Comparison of ENCODE assay signal across 23 mouse cellular contexts in genomic region chr5:99277536-99277935, GRCm38 (mm10).
DNase-seq lines count a peak whose midpoint lies in the region; ATAC-seq and TF ChIP-seq lines count a peak whose summit lies in the region.
"Had no signal": no experiment of that assay in that cellular context is flagged by ENCODE, and none has a peak within 500 bp of the region (broad histone marks: within the 10 kb centered on the region; RNA-seq: fewer than 3 reads in every experiment).

No protein-coding gene starts in this region.

- WGBS in forebrain, embryonic 14.5 days = 58% methylated on average over 9 of the region's 9 CpGs
- WGBS in forebrain, embryonic 11.5 days = 87% methylated on average over 9 of the region's 9 CpGs
- 76% methylated on average over 9 of the region's 9 CpGs for WGBS in intestine, postnatal 0 days
- whole genome bisulfite sequencing in intestine, embryonic 16.5 days = 80% methylated on average over 9 of the region's 9 CpGs

- peak; percentile 11 for ATAC-seq in forebrain, embryonic 14.5 days
- no peak for ATAC-seq in forebrain, embryonic 11.5 days (replicated peaks; ENCODE audit: low FRiP score)
- ATAC-seq in intestine, postnatal 0 days = no peak
- ATAC-seq in intestine, embryonic 16.5 days = no peak
- ATAC-seq: activated CD4-positive, CD25-positive, alpha-beta regulatory T cell, adult 4 months had no signal

- no peaks in the 10 kb centered on the region for H3K9me3 ChIP-seq in forebrain, embryonic 14.5 days (replicated peaks; ENCODE audit: control insufficient read depth, low read length)
- H3K9me3 ChIP-seq in forebrain, embryonic 11.5 days (ENCODE audit: control insufficient read depth, low read length) = no peaks in the 10 kb centered on the region
- no peaks in the 10 kb centered on the region for H3K9me3 ChIP-seq in intestine, postnatal 0 days (ENCODE audit: control insufficient read depth)
- no peaks in the 10 kb centered on the region for H3K9me3 ChIP-seq in intestine, embryonic 16.5 days (ENCODE audit: control insufficient read depth, low read length)
- H3K9me3 ChIP-seq: embryonic facial prominence, embryonic 12.5 days; embryonic facial prominence, embryonic 15.5 days; heart, embryonic 10.5 days; heart, embryonic 13.5 days; hindbrain, embryonic 15.5 days had no signal

- no peak for TF ChIP-seq CTCF in intestine, postnatal 0 days (IDR thresholded peaks at IDR 0.05; ENCODE audit: low read depth)

- peaks cover 41% of the 10 kb centered on the region for H3K4me1 ChIP-seq in forebrain, embryonic 14.5 days (ENCODE audit: control insufficient read depth, insufficient read depth, low read length)
- peaks cover 2% of the 10 kb centered on the region; the same call in 1 of the 2 replicates for H3K4me1 ChIP-seq in forebrain, embryonic 11.5 days (replicated peaks; ENCODE audit: control insufficient read depth, insufficient read depth, low read length)
- H3K4me1 ChIP-seq in intestine, postnatal 0 days (replicated peaks; ENCODE audit: control insufficient read depth, insufficient read depth, low read length) = no peaks in the 10 kb centered on the region; the same call in 1 of the 2 replicates
- H3K4me1 ChIP-seq in intestine, embryonic 16.5 days (ENCODE audit: control insufficient read depth, insufficient read depth, low read length) = peaks cover 4% of the 10 kb centered on the region; the same call in 1 of the 2 replicates
- H3K4me1 ChIP-seq: embryonic facial prominence, embryonic 15.5 days had no signal

- H3K36me3 ChIP-seq in forebrain, embryonic 14.5 days (ENCODE audit: control insufficient read depth, insufficient read depth, low read length) = no peaks in the 10 kb centered on the region
- H3K36me3 ChIP-seq in forebrain, embryonic 11.5 days (ENCODE audit: control insufficient read depth, insufficient read depth, low read length) = no peaks in the 10 kb centered on the region
- H3K36me3 ChIP-seq in intestine, postnatal 0 days (ENCODE audit: control insufficient read depth, insufficient read depth) = no peaks in the 10 kb centered on the region
- no peaks in the 10 kb centered on the region for H3K36me3 ChIP-seq in intestine, embryonic 16.5 days (ENCODE audit: control insufficient read depth, insufficient read depth, low read length)
- H3K36me3 ChIP-seq: embryonic facial prominence, embryonic 12.5 days; embryonic facial prominence, embryonic 15.5 days; heart, embryonic 10.5 days; heart, embryonic 13.5 days; hindbrain, embryonic 15.5 days had no signal

- H3K9ac ChIP-seq in forebrain, embryonic 14.5 days (ENCODE audit: low read length) = no peak overlapping the region
- H3K9ac ChIP-seq in forebrain, embryonic 11.5 days (ENCODE audit: low read length) = no peak overlapping the region
- no peak overlapping the region for H3K9ac ChIP-seq in intestine, postnatal 0 days (ENCODE audit: low read depth, low read length)
- no peak overlapping the region for H3K9ac ChIP-seq in intestine, embryonic 16.5 days (ENCODE audit: low read depth, low read length)
- H3K9ac ChIP-seq: embryonic facial prominence, embryonic 12.5 days; embryonic facial prominence, embryonic 15.5 days; heart, embryonic 13.5 days; hindbrain, embryonic 15.5 days had no signal

- H3K27me3 ChIP-seq in forebrain, embryonic 14.5 days (replicated peaks; ENCODE audit: control insufficient read depth, insufficient read depth, low read length) = no peaks in the 10 kb centered on the region
- no peaks in the 10 kb centered on the region for H3K27me3 ChIP-seq in forebrain, embryonic 11.5 days (ENCODE audit: control insufficient read depth, insufficient read depth, low read length)
- no peaks in the 10 kb centered on the region for H3K27me3 ChIP-seq in intestine, postnatal 0 days (replicated peaks; ENCODE audit: control insufficient read depth, insufficient read depth, low read length)
- H3K27me3 ChIP-seq in intestine, embryonic 16.5 days (replicated peaks; ENCODE audit: control insufficient read depth, insufficient read depth, low read length) = no peaks in the 10 kb centered on the region
- H3K27me3 ChIP-seq: embryonic facial prominence, embryonic 12.5 days; embryonic facial prominence, embryonic 15.5 days; heart, embryonic 13.5 days; hindbrain, embryonic 15.5 days had no signal

- DNase-seq in cerebellum, postnatal 10 days = peak; percentile 35 to 60
- no peak for DNase-seq in cerebellum, adult 11-12 months
- DNase-seq in forebrain, embryonic 14.5 days (ENCODE audit: low spot score) = peak; percentile 75
- no peak for DNase-seq in forebrain, embryonic 11.5 days (ENCODE audit: low spot score)
- DNase-seq: adrenal gland, adult 8-10 months; adrenal gland, postnatal 25 days; cerebellum, adult 11 months; cerebellum, adult 8-10 months; gastrocnemius, postnatal 10 days; gastrocnemius, postnatal 36 days; heart, adult 2 months; heart, postnatal 14 days; heart, postnatal 4 days; kidney, adult 18-20 months; kidney, adult 9 months had no signal

- peak overlapping the region; percentile 61; the same call in 1 of the 2 replicates for H3K27ac ChIP-seq in forebrain, embryonic 14.5 days (ENCODE audit: low read depth, low read length)
- H3K27ac ChIP-seq in forebrain, embryonic 11.5 days (ENCODE audit: low read depth, low read length) = no peak overlapping the region
- no peak overlapping the region for H3K27ac ChIP-seq in intestine, postnatal 0 days (ENCODE audit: low read depth, low read length)
- H3K27ac ChIP-seq in intestine, embryonic 16.5 days (ENCODE audit: low read length) = no peak overlapping the region
- H3K27ac ChIP-seq: embryonic facial prominence, embryonic 12.5 days; embryonic facial prominence, embryonic 15.5 days; heart, adult 2 months; heart, embryonic 10.5 days; heart, embryonic 13.5 days; hindbrain, embryonic 15.5 days had no signal

- H3K4me3 ChIP-seq in forebrain, embryonic 14.5 days (ENCODE audit: low read depth, low read length) = no peak overlapping the region
- no peak overlapping the region for H3K4me3 ChIP-seq in forebrain, embryonic 11.5 days (ENCODE audit: low read depth, low read length)
- H3K4me3 ChIP-seq in intestine, postnatal 0 days (ENCODE audit: low read depth, low read length) = no peak overlapping the region
- no peak overlapping the region for H3K4me3 ChIP-seq in intestine, embryonic 16.5 days (ENCODE audit: low read length)
- H3K4me3 ChIP-seq: embryonic facial prominence, embryonic 12.5 days; embryonic facial prominence, embryonic 15.5 days; heart, adult 2 months; heart, embryonic 10.5 days; heart, embryonic 13.5 days; hindbrain, embryonic 15.5 days had no signal

- H3K4me2 ChIP-seq in forebrain, embryonic 14.5 days (ENCODE audit: low read length) = no peak overlapping the region
- H3K4me2 ChIP-seq in forebrain, embryonic 11.5 days (ENCODE audit: low read depth, low read length, severe bottlenecking) = no peak overlapping the region
- H3K4me2 ChIP-seq in intestine, postnatal 0 days (replicated peaks; ENCODE audit: low read depth) = peak overlapping the region; percentile 24
- H3K4me2 ChIP-seq in intestine, embryonic 16.5 days (ENCODE audit: low read depth, low read length) = no peak overlapping the region
- H3K4me2 ChIP-seq: embryonic facial prominence, embryonic 12.5 days; embryonic facial prominence, embryonic 15.5 days; heart, embryonic 13.5 days; hindbrain, embryonic 15.5 days had no signal

Comparison
In these comparisons a context has a peak if more than half of its experiments do, and no peak if none do; other contexts are left out.
1. DNase-seq: peak in cerebellum, postnatal 10 days (2 of 2) and forebrain, embryonic 14.5 days (single experiment); none in cerebellum, adult 11-12 months (single experiment) and forebrain, embryonic 11.5 days (single experiment).